Mouse (Mus musculus): Measurements from ENCODE around the gene Prkcsh. TPM values are rescaled to one million over a fixed set of nuclear protein-coding genes. Genes with fewer than 3 reads are reported as not detected.

Gene Prkcsh
- polyA plus RNA-seq, 1 experiment from 2014 or later, result 72.2 TPM

GRCm38 (mm10) chr9:22050351-22050889 is 47.8 kb downstream of the Prkcsh start:
- no peak overlapping the region for H3K27ac ChIP-seq (ENCODE audit: low read depth, low read length)
- no peaks in the 10 kb centered on the region for H3K36me3 ChIP-seq (ENCODE audit: control insufficient read depth, insufficient read depth, low read length)
- peak; percentile 66 for ATAC-seq (replicated peaks; ENCODE audit: insufficient number of reproducible peaks, low FRiP score, low TSS enrichment)
- H3K27me3 ChIP-seq (ENCODE audit: control insufficient read depth, insufficient read depth, low read length), result peaks cover 65% of the 10 kb centered on the region
- no peak overlapping the region for H3K9ac ChIP-seq (ENCODE audit: low read depth, low read length)
- under 1% methylated on average over 37 of the region's 43 CpGs for WGBS (ENCODE audit: insufficient replicate concordance)
- H3K4me1 ChIP-seq (ENCODE audit: control insufficient read depth, insufficient read depth, low read length), result peaks cover 28% of the 10 kb centered on the region
- peak overlapping the region; percentile 66 for H3K4me2 ChIP-seq
- no peaks in the 10 kb centered on the region for H3K9me3 ChIP-seq (replicated peaks; ENCODE audit: control insufficient read depth, low read length)
- H3K4me3 ChIP-seq (ENCODE audit: low read depth, low read length), result peak overlapping the region; percentile 39

- Histone ChIP-seq H3K36me3 (ENCODE audit: control insufficient read depth, insufficient read depth, low read length) (no peaks in the 10 kb centered on the region), H3K4me1 (ENCODE audit: control insufficient read depth, insufficient read depth, low read length) (peaks cover 28% of the 10 kb centered on the region), H3K9ac (ENCODE audit: low read depth, low read length) (no peak overlapping the region), H3K27me3 (ENCODE audit: control insufficient read depth, insufficient read depth, low read length) (peaks cover 71% of the 10 kb centered on the region), H3K9me3 (replicated peaks; ENCODE audit: control insufficient read depth, low read length) (no peaks in the 10 kb centered on the region), H3K4me3 (ENCODE audit: low read depth, low read length) (peak overlapping the region; percentile 39), H3K4me2 (peak overlapping the region; percentile 66), H3K27ac (ENCODE audit: low read depth, low read length) (no peak overlapping the region)
- WGBS (ENCODE audit: insufficient replicate concordance), result 3% methylated on average over 65 of the region's 67 CpGs
- ATAC-seq (replicated peaks; ENCODE audit: insufficient number of reproducible peaks, low FRiP score, low TSS enrichment), result no peak
Observed at GRCm38 (mm10) chr9:22051161-22051957, 48.8 kb downstream of the Prkcsh start.

- peak within 1 kb of the TSS; percentile 39 for H3K4me3 ChIP-seq (ENCODE audit: low read depth, low read length)
- H3K4me1 ChIP-seq (ENCODE audit: control insufficient read depth, insufficient read depth, low read length), result peaks cover 28% of the 10 kb centered on the region
- no peaks in the 10 kb centered on the region for H3K36me3 ChIP-seq (ENCODE audit: control insufficient read depth, insufficient read depth, low read length)
- 2% methylated on average over 26 of the region's 28 CpGs for WGBS (ENCODE audit: insufficient replicate concordance)
- peaks cover 73% of the 10 kb centered on the region for H3K27me3 ChIP-seq (ENCODE audit: control insufficient read depth, insufficient read depth, low read length)
- ATAC-seq (replicated peaks; ENCODE audit: insufficient number of reproducible peaks, low FRiP score, low TSS enrichment), result no peak
- H3K27ac ChIP-seq (ENCODE audit: low read depth, low read length), result no peak within 1 kb of the TSS
- H3K9me3 ChIP-seq (replicated peaks; ENCODE audit: control insufficient read depth, low read length), result no peaks in the 10 kb centered on the region
- H3K4me2 ChIP-seq, result peak within 1 kb of the TSS; percentile 66
- H3K9ac ChIP-seq (ENCODE audit: low read depth, low read length), result no peak within 1 kb of the TSS
Observed at GRCm38 (mm10) chr9:22051958-22052254, 49.3 kb downstream of the Prkcsh start, which contains the start of gene Elavl3. Gene Elavl3 (minus strand): TSS chr9:22052023.

- no peak overlapping the region for H3K4me3 ChIP-seq (ENCODE audit: low read depth, low read length)
- H3K4me1 ChIP-seq (ENCODE audit: control insufficient read depth, insufficient read depth, low read length), result peaks cover 28% of the 10 kb centered on the region
- 25% methylated on average over 6 of the region's 7 CpGs for WGBS (ENCODE audit: insufficient replicate concordance)
- H3K4me2 ChIP-seq, result no peak overlapping the region
- H3K9ac ChIP-seq (ENCODE audit: low read depth, low read length), result no peak overlapping the region
- H3K27ac ChIP-seq (ENCODE audit: low read depth, low read length), result no peak overlapping the region
- H3K27me3 ChIP-seq (ENCODE audit: control insufficient read depth, insufficient read depth, low read length), result peaks cover 69% of the 10 kb centered on the region
- peaks cover 4% of the 10 kb centered on the region; the same call in 1 of the 2 replicates for H3K36me3 ChIP-seq (ENCODE audit: control insufficient read depth, insufficient read depth, low read length)
- ATAC-seq (replicated peaks; ENCODE audit: insufficient number of reproducible peaks, low FRiP score, low TSS enrichment), result no peak
- no peaks in the 10 kb centered on the region for H3K9me3 ChIP-seq (replicated peaks; ENCODE audit: control insufficient read depth, low read length)
Observed at GRCm38 (mm10) chr9:22053657-22054056, 51.1 kb downstream of the Prkcsh start.

- peaks cover 61% of the 10 kb centered on the region for H3K27me3 ChIP-seq (ENCODE audit: control insufficient read depth, insufficient read depth, low read length)
- H3K36me3 ChIP-seq (ENCODE audit: control insufficient read depth, insufficient read depth, low read length), result peaks cover 6% of the 10 kb centered on the region
- H3K9ac ChIP-seq (ENCODE audit: low read depth, low read length), result no peak overlapping the region
- H3K27ac ChIP-seq (ENCODE audit: low read depth, low read length), result no peak overlapping the region
- H3K4me3 ChIP-seq (ENCODE audit: low read depth, low read length), result peak overlapping the region; percentile 5; the same call in 1 of the 2 replicates
- H3K9me3 ChIP-seq (replicated peaks; ENCODE audit: control insufficient read depth, low read length), result no peaks in the 10 kb centered on the region
- ATAC-seq (replicated peaks; ENCODE audit: insufficient number of reproducible peaks, low FRiP score, low TSS enrichment), result 0 out of 2 replicates have a peak, but pooled peaks have one; percentile 35
- WGBS (ENCODE audit: insufficient replicate concordance), result 2% methylated on average over 32 of the region's 32 CpGs
- peak overlapping the region; percentile 34 for H3K4me2 ChIP-seq
- peaks cover 28% of the 10 kb centered on the region for H3K4me1 ChIP-seq (ENCODE audit: control insufficient read depth, insufficient read depth, low read length)
Observed at GRCm38 (mm10) chr9:22054411-22055076, 51.9 kb downstream of the Prkcsh start.

- no peak overlapping the region for H3K4me2 ChIP-seq
- no peak overlapping the region for H3K4me3 ChIP-seq (ENCODE audit: low read depth, low read length)
- no peak overlapping the region for H3K27ac ChIP-seq (ENCODE audit: low read depth, low read length)
- peaks cover 19% of the 10 kb centered on the region for H3K4me1 ChIP-seq (ENCODE audit: control insufficient read depth, insufficient read depth, low read length)
- H3K27me3 ChIP-seq (ENCODE audit: control insufficient read depth, insufficient read depth, low read length), result peaks cover 49% of the 10 kb centered on the region
- WGBS (ENCODE audit: insufficient replicate concordance), result 33% methylated on average over 29 of the region's 29 CpGs
- no peaks in the 10 kb centered on the region for H3K9me3 ChIP-seq (replicated peaks; ENCODE audit: control insufficient read depth, low read length)
- peaks cover 9% of the 10 kb centered on the region for H3K36me3 ChIP-seq (ENCODE audit: control insufficient read depth, insufficient read depth, low read length)
- ATAC-seq (replicated peaks; ENCODE audit: insufficient number of reproducible peaks, low FRiP score, low TSS enrichment), result no peak
- H3K9ac ChIP-seq (ENCODE audit: low read depth, low read length), result no peak overlapping the region
Observed at GRCm38 (mm10) chr9:22055713-22056112, 53.1 kb downstream of the Prkcsh start.

- no peak overlapping the region for H3K4me3 ChIP-seq (ENCODE audit: low read depth, low read length)
- H3K4me1 ChIP-seq (ENCODE audit: control insufficient read depth, insufficient read depth, low read length), result peaks cover 12% of the 10 kb centered on the region
- no peaks in the 10 kb centered on the region for H3K9me3 ChIP-seq (replicated peaks; ENCODE audit: control insufficient read depth, low read length)
- WGBS (ENCODE audit: insufficient replicate concordance), result 76% methylated on average over 9 of the region's 9 CpGs
- ATAC-seq (replicated peaks; ENCODE audit: insufficient number of reproducible peaks, low FRiP score, low TSS enrichment), result no peak
- H3K27me3 ChIP-seq (ENCODE audit: control insufficient read depth, insufficient read depth, low read length), result peaks cover 42% of the 10 kb centered on the region
- no peak overlapping the region for H3K27ac ChIP-seq (ENCODE audit: low read depth, low read length)
- H3K4me2 ChIP-seq, result no peak overlapping the region
- peaks cover 9% of the 10 kb centered on the region for H3K36me3 ChIP-seq (ENCODE audit: control insufficient read depth, insufficient read depth, low read length)
- no peak overlapping the region for H3K9ac ChIP-seq (ENCODE audit: low read depth, low read length)
Observed at GRCm38 (mm10) chr9:22056303-22056910, 53.8 kb downstream of the Prkcsh start.

- Histone ChIP-seq H3K4me3 (ENCODE audit: low read depth, low read length) (no peak overlapping the region), H3K4me2 (no peak overlapping the region), H3K9me3 (replicated peaks; ENCODE audit: control insufficient read depth, low read length) (no peaks in the 10 kb centered on the region), H3K36me3 (ENCODE audit: control insufficient read depth, insufficient read depth, low read length) (peaks cover 9% of the 10 kb centered on the region), H3K27ac (ENCODE audit: low read depth, low read length) (no peak overlapping the region), H3K9ac (ENCODE audit: low read depth, low read length) (no peak overlapping the region), H3K27me3 (ENCODE audit: control insufficient read depth, insufficient read depth, low read length) (peaks cover 35% of the 10 kb centered on the region), H3K4me1 (ENCODE audit: control insufficient read depth, insufficient read depth, low read length) (0 out of 2 replicates have a peak, but pooled peaks cover 6% of the 10 kb centered on the region)
- ATAC-seq (replicated peaks; ENCODE audit: insufficient number of reproducible peaks, low FRiP score, low TSS enrichment), result no peak
- 89% methylated on average over 9 of the region's 9 CpGs for WGBS (ENCODE audit: insufficient replicate concordance)
Observed at GRCm38 (mm10) chr9:22057031-22057517, 54.5 kb downstream of the Prkcsh start.

Data from heart, embryonic 11.5 days (tissue).